Mouse (Mus musculus): ENCODE measurements around the gene 2300002M23Rik. TPM values are rescaled to one million over a fixed set of nuclear protein-coding genes. Genes with fewer than 3 reads are reported as not detected.

The 2300002M23Rik gene
- not detected in 2 replicates for polyA plus RNA-seq (2014; fragmentation: Nextera tagmentation; extraction: Ambion mirVana)

GRCm38 (mm10) chr17:35567150-35567549 lies at the start of gene 2300002M23Rik:
Gene 2300002M23Rik (plus strand): TSS chr17:35567450.
- ATAC-seq (no peak), DNase-seq (ENCODE audit: low spot score) (no peak)
- H3K27ac ChIP-seq (ENCODE audit: low read depth, low read length): no peak within 1 kb of the TSS
- peaks cover 4% of the 10 kb centered on the region; the same call in 1 of the 2 replicates for H3K27me3 ChIP-seq (replicated peaks; ENCODE audit: control insufficient read depth, insufficient read depth, low read length)
- 61% methylated on average over 3 of the region's 3 CpGs for WGBS
- H3K4me2 ChIP-seq (ENCODE audit: low read length): no peak within 1 kb of the TSS
- no peaks in the 10 kb centered on the region for H3K36me3 ChIP-seq (ENCODE audit: control insufficient read depth, insufficient read depth, low read length)
- H3K9me3 ChIP-seq (replicated peaks; ENCODE audit: control insufficient read depth, low read length): no peaks in the 10 kb centered on the region
- peaks cover 4% of the 10 kb centered on the region; the same call in 1 of the 2 replicates for H3K4me1 ChIP-seq (ENCODE audit: control insufficient read depth, insufficient read depth, low read length)
- H3K9ac ChIP-seq (ENCODE audit: low read length): no peak within 1 kb of the TSS
- H3K4me3 ChIP-seq (ENCODE audit: low read depth, low read length): no peak within 1 kb of the TSS

- H3K9ac ChIP-seq (ENCODE audit: low read length): peak overlapping the region; percentile 61
- ATAC-seq (no peak), DNase-seq (ENCODE audit: low spot score) (no peak)
- H3K36me3 ChIP-seq (ENCODE audit: control insufficient read depth, insufficient read depth, low read length): no peaks in the 10 kb centered on the region; the same call in 1 of the 2 replicates
- no peaks in the 10 kb centered on the region for H3K9me3 ChIP-seq (replicated peaks; ENCODE audit: control insufficient read depth, low read length)
- peak overlapping the region; percentile 43 for H3K4me3 ChIP-seq (ENCODE audit: low read depth, low read length)
- 8% methylated on average over 12 of the region's 12 CpGs for WGBS
- H3K4me2 ChIP-seq (ENCODE audit: low read length): peak overlapping the region; percentile 79
- peaks cover 14% of the 10 kb centered on the region; the same call in 1 of the 2 replicates for H3K4me1 ChIP-seq (ENCODE audit: control insufficient read depth, insufficient read depth, low read length)
- H3K27me3 ChIP-seq (replicated peaks; ENCODE audit: control insufficient read depth, insufficient read depth, low read length): no peaks in the 10 kb centered on the region
- H3K27ac ChIP-seq (ENCODE audit: low read depth, low read length): no peak overlapping the region; the same call in 1 of the 2 replicates
Measured at GRCm38 (mm10) chr17:35517526-35517925, 49.7 kb upstream of the 2300002M23Rik start.

- Histone ChIP-seq H3K36me3 (ENCODE audit: control insufficient read depth, insufficient read depth, low read length) (peaks cover 19% of the 10 kb centered on the region), H3K27ac (ENCODE audit: low read depth, low read length) (no peak overlapping the region), H3K9ac (ENCODE audit: low read length) (no peak overlapping the region), H3K9me3 (replicated peaks; ENCODE audit: control insufficient read depth, low read length) (no peaks in the 10 kb centered on the region), H3K4me2 (ENCODE audit: low read length) (no peak overlapping the region), H3K4me1 (ENCODE audit: control insufficient read depth, insufficient read depth, low read length) (no peaks in the 10 kb centered on the region), H3K4me3 (ENCODE audit: low read depth, low read length) (no peak overlapping the region), H3K27me3 (replicated peaks; ENCODE audit: control insufficient read depth, insufficient read depth, low read length) (no peaks in the 10 kb centered on the region)
- WGBS: 82% methylated on average over 9 of the region's 9 CpGs
- ATAC-seq (no peak), DNase-seq (ENCODE audit: low spot score) (no peak)
Measured at GRCm38 (mm10) chr17:35524354-35524753, 42.9 kb upstream of the 2300002M23Rik start.

GRCm38 (mm10) chr17:35526644-35527043 lies 40.6 kb upstream of the 2300002M23Rik start:
- Histone ChIP-seq H3K4me3 (ENCODE audit: low read depth, low read length) (no peak overlapping the region), H3K4me2 (ENCODE audit: low read length) (no peak overlapping the region), H3K36me3 (ENCODE audit: control insufficient read depth, insufficient read depth, low read length) (peaks cover 31% of the 10 kb centered on the region), H3K27ac (ENCODE audit: low read depth, low read length) (no peak overlapping the region), H3K27me3 (replicated peaks; ENCODE audit: control insufficient read depth, insufficient read depth, low read length) (no peaks in the 10 kb centered on the region), H3K9ac (ENCODE audit: low read length) (no peak overlapping the region), H3K9me3 (replicated peaks; ENCODE audit: control insufficient read depth, low read length) (no peaks in the 10 kb centered on the region), H3K4me1 (ENCODE audit: control insufficient read depth, insufficient read depth, low read length) (no peaks in the 10 kb centered on the region)
- DNase-seq (ENCODE audit: low spot score) (no peak), ATAC-seq (no peak)
- 81% methylated on average over 8 of the region's 8 CpGs for WGBS

GRCm38 (mm10) chr17:35532360-35532759 lies 34.9 kb upstream of the 2300002M23Rik start:
- H3K27ac ChIP-seq (ENCODE audit: low read depth, low read length): no peak overlapping the region
- DNase-seq (ENCODE audit: low spot score): no peak
- no peaks in the 10 kb centered on the region for H3K27me3 ChIP-seq (replicated peaks; ENCODE audit: control insufficient read depth, insufficient read depth, low read length)
- no peak for ATAC-seq
- H3K36me3 ChIP-seq (ENCODE audit: control insufficient read depth, insufficient read depth, low read length): peaks cover 17% of the 10 kb centered on the region
- no peak overlapping the region for H3K4me2 ChIP-seq (ENCODE audit: low read length)
- H3K4me1 ChIP-seq (ENCODE audit: control insufficient read depth, insufficient read depth, low read length): no peaks in the 10 kb centered on the region
- 14% methylated on average over 3 of the region's 3 CpGs for WGBS
- H3K4me3 ChIP-seq (ENCODE audit: low read depth, low read length): no peak overlapping the region
- H3K9me3 ChIP-seq (replicated peaks; ENCODE audit: control insufficient read depth, low read length): no peaks in the 10 kb centered on the region
- H3K9ac ChIP-seq (ENCODE audit: low read length): no peak overlapping the region

GRCm38 (mm10) chr17:35532901-35533300 lies 34.3 kb upstream of the 2300002M23Rik start, which contains the start of gene Psors1c2:
Gene Psors1c2 (plus strand): TSS chr17:35533201.
- H3K27ac ChIP-seq (ENCODE audit: low read depth, low read length): no peak within 1 kb of the TSS
- H3K9ac ChIP-seq (ENCODE audit: low read length): no peak within 1 kb of the TSS
- no peaks in the 10 kb centered on the region for H3K4me1 ChIP-seq (ENCODE audit: control insufficient read depth, insufficient read depth, low read length)
- no peak for DNase-seq (ENCODE audit: low spot score)
- H3K27me3 ChIP-seq (replicated peaks; ENCODE audit: control insufficient read depth, insufficient read depth, low read length): no peaks in the 10 kb centered on the region
- WGBS: 53% methylated on average over 7 of the region's 7 CpGs
- ATAC-seq: no peak
- H3K4me2 ChIP-seq (ENCODE audit: low read length): no peak within 1 kb of the TSS
- no peaks in the 10 kb centered on the region for H3K9me3 ChIP-seq (replicated peaks; ENCODE audit: control insufficient read depth, low read length)
- H3K36me3 ChIP-seq (ENCODE audit: control insufficient read depth, insufficient read depth, low read length): peaks cover 17% of the 10 kb centered on the region
- no peak within 1 kb of the TSS for H3K4me3 ChIP-seq (ENCODE audit: low read depth, low read length)

- H3K4me2 ChIP-seq (ENCODE audit: low read length): no peak overlapping the region
- H3K9ac ChIP-seq (ENCODE audit: low read length): no peak overlapping the region
- ATAC-seq (peak; percentile 69; the same call in 1 of the 2 replicates), DNase-seq (ENCODE audit: low spot score) (peak; percentile 86)
- H3K27me3 ChIP-seq (replicated peaks; ENCODE audit: control insufficient read depth, insufficient read depth, low read length): no peaks in the 10 kb centered on the region
- peaks cover 12% of the 10 kb centered on the region; the same call in 1 of the 2 replicates for H3K36me3 ChIP-seq (ENCODE audit: control insufficient read depth, insufficient read depth, low read length)
- H3K9me3 ChIP-seq (replicated peaks; ENCODE audit: control insufficient read depth, low read length): no peaks in the 10 kb centered on the region
- H3K4me3 ChIP-seq (ENCODE audit: low read depth, low read length): no peak overlapping the region
- no peaks in the 10 kb centered on the region for H3K4me1 ChIP-seq (ENCODE audit: control insufficient read depth, insufficient read depth, low read length)
- no peak overlapping the region for H3K27ac ChIP-seq (ENCODE audit: low read depth, low read length)
- 12% methylated on average over 6 of the region's 6 CpGs for WGBS
Measured at GRCm38 (mm10) chr17:35534343-35534742, 32.9 kb upstream of the 2300002M23Rik start.

GRCm38 (mm10) chr17:35537421-35537820 lies 29.8 kb upstream of the 2300002M23Rik start:
- Histone ChIP-seq H3K4me3 (ENCODE audit: low read depth, low read length) (no peak overlapping the region), H3K27ac (ENCODE audit: low read depth, low read length) (no peak overlapping the region), H3K36me3 (ENCODE audit: control insufficient read depth, insufficient read depth, low read length) (no peaks in the 10 kb centered on the region), H3K27me3 (replicated peaks; ENCODE audit: control insufficient read depth, insufficient read depth, low read length) (no peaks in the 10 kb centered on the region), H3K4me2 (ENCODE audit: low read length) (no peak overlapping the region), H3K9ac (ENCODE audit: low read length) (no peak overlapping the region), H3K4me1 (ENCODE audit: control insufficient read depth, insufficient read depth, low read length) (no peaks in the 10 kb centered on the region), H3K9me3 (replicated peaks; ENCODE audit: control insufficient read depth, low read length) (no peaks in the 10 kb centered on the region)
- no peak for ATAC-seq
- DNase-seq (ENCODE audit: low spot score): no peak
- WGBS: 86% methylated on average over 4 of the region's 4 CpGs

GRCm38 (mm10) chr17:35538476-35538875 lies 28.8 kb upstream of the 2300002M23Rik start:
- Histone ChIP-seq H3K4me1 (ENCODE audit: control insufficient read depth, insufficient read depth, low read length) (0 out of 2 replicates have a peak, but pooled peaks cover 2% of the 10 kb centered on the region), H3K36me3 (ENCODE audit: control insufficient read depth, insufficient read depth, low read length) (no peaks in the 10 kb centered on the region), H3K4me2 (ENCODE audit: low read length) (no peak overlapping the region), H3K9ac (ENCODE audit: low read length) (no peak overlapping the region), H3K27me3 (replicated peaks; ENCODE audit: control insufficient read depth, insufficient read depth, low read length) (no peaks in the 10 kb centered on the region), H3K27ac (ENCODE audit: low read depth, low read length) (no peak overlapping the region), H3K4me3 (ENCODE audit: low read depth, low read length) (no peak overlapping the region), H3K9me3 (replicated peaks; ENCODE audit: control insufficient read depth, low read length) (no peaks in the 10 kb centered on the region)
- DNase-seq (ENCODE audit: low spot score) (no peak), ATAC-seq (no peak)
- 83% methylated on average over 1 of the region's 1 CpGs for WGBS
